Mouse (Mus musculus): Measurements from ENCODE around the gene Chrm4.
A peak's percentile ranks its signal among the peaks of the same experiment; 100 is the strongest.

Gene Chrm4

GRCm38 (mm10) chr2:91922586-91923414 is 4.2 kb upstream of the Chrm4 start:
- DNase-seq = peak in 1 of 2 experiments; percentile 23

- peak; percentile 79 to 82 for DNase-seq
Observed at GRCm38 (mm10) chr2:91923415-91924337, 3.4 kb upstream of the Chrm4 start.

GRCm38 (mm10) chr2:91924726-91925125 is 2.3 kb upstream of the Chrm4 start:
- DNase-seq = no peak

GRCm38 (mm10) chr2:91925442-91925841 is 1.6 kb upstream of the Chrm4 start:
- DNase-seq = no peak

GRCm38 (mm10) chr2:91927826-91928533 is 931 bp downstream of the Chrm4 start:
- peak; percentile 83 to 89 for DNase-seq

- DNase-seq = peak in 1 of 2 experiments; percentile 22
Observed at GRCm38 (mm10) chr2:91928534-91929350, 1.7 kb downstream of the Chrm4 start.

- DNase-seq = no peak
Observed at GRCm38 (mm10) chr2:91929455-91929854, 2.4 kb downstream of the Chrm4 start.

- DNase-seq = peak; percentile 46 to 73
Observed at GRCm38 (mm10) chr2:91929936-91930335, 2.9 kb downstream of the Chrm4 start.

- peak in 1 of 2 experiments; percentile 30 for DNase-seq
Observed at GRCm38 (mm10) chr2:91930761-91931291, 3.8 kb downstream of the Chrm4 start.

- DNase-seq = peak; percentile 66 to 79
Observed at GRCm38 (mm10) chr2:91931328-91932159, 4.5 kb downstream of the Chrm4 start.

GRCm38 (mm10) chr2:91932160-91932711 is 5.2 kb downstream of the Chrm4 start, which contains the start of gene Mdk:
TSS of gene Mdk (minus strand) at chr2:91932297.
- DNase-seq = peak in 1 of 2 experiments; percentile 43

GRCm38 (mm10) chr2:91932737-91933350 is 5.8 kb downstream of the Chrm4 start:
- DNase-seq = peak in 1 of 2 experiments; percentile 20

- DNase-seq = peak in 1 of 2 experiments; percentile 21
Observed at GRCm38 (mm10) chr2:91933471-91933870, 6.4 kb downstream of the Chrm4 start.

GRCm38 (mm10) chr2:91934016-91934415 is 7.0 kb downstream of the Chrm4 start:
- DNase-seq = peak in 1 of 2 experiments; percentile 25

GRCm38 (mm10) chr2:91934826-91935525 is 7.9 kb downstream of the Chrm4 start:
- no peak for DNase-seq

GRCm38 (mm10) chr2:91936154-91936553 is 9.1 kb downstream of the Chrm4 start:
- no peak for DNase-seq

GRCm38 (mm10) chr2:91939303-91939935 is 12.4 kb downstream of the Chrm4 start:
- no peak for DNase-seq

GRCm38 (mm10) chr2:91942356-91942755 is 15.3 kb downstream of the Chrm4 start:
- DNase-seq = no peak
